Mouse (Mus musculus) cerebellum, adult 2 months (tissue): ENCODE data around the gene Prkar1b.

Experiments
- CTCF ChIP-seq: fragments of 200-500 bp; IDR thresholded peaks from 2 replicates; pipeline ENCODE4 v1.5.1; 2011; ENCODE audit warnings: low read depth, mild to moderate bottlenecking, control low read depth, low read length, moderate library complexity, borderline replicate concordance; ENCODE audit not compliant: insufficient read depth
- POLR2A ChIP-seq: fragments of 200-500 bp; IDR thresholded peaks from 2 replicates; pipeline ENCODE4 v1.6.1; 2011; ENCODE audit warnings: low read length, control low read depth, borderline replicate concordance; ENCODE audit not compliant: insufficient read depth

DNA sequence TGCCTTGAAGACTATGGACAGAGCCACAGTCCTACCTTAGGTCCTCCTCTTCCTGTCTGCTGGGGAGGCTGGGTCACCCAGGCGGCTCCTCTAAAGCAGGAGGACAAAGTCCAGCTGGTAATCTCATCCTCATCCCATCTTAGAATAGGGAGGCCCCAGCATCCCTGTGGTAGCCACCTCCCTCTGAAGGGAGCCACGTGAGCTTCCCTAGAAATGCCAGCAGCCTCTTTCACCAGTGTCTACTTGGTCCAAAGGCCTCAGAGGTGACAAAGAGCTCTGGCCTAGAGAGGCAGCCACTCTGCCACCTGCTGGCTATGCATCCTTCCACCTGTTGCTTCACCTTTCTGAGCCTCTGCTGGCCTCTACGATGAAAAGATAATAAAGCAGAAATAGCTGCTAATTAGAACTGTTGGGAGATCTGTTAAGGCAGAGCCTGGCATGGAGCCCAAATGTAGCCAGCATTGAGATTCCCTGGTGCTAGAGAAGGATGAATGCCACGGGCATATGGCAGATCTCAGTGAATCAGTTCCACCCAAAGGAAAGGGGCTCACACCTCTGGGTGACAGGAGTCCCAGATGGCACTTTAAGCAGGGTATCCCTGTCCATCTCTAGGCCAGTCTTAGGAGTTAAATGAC lies 142.5 kb downstream of the Prkar1b start:
- TF ChIP-seq CTCF (peak; percentile 60; the same call in 1 of the 2 replicates), POLR2A (no peak)
